Mouse (Mus musculus): ENCODE measurements at regions not wholly inside any gene's neighbourhood (a gene's known extent, or its start where the extent isn't known, plus 50 kb on each side); places are given as distances from the start of the nearest gene placed in this dataset.

DNA sequence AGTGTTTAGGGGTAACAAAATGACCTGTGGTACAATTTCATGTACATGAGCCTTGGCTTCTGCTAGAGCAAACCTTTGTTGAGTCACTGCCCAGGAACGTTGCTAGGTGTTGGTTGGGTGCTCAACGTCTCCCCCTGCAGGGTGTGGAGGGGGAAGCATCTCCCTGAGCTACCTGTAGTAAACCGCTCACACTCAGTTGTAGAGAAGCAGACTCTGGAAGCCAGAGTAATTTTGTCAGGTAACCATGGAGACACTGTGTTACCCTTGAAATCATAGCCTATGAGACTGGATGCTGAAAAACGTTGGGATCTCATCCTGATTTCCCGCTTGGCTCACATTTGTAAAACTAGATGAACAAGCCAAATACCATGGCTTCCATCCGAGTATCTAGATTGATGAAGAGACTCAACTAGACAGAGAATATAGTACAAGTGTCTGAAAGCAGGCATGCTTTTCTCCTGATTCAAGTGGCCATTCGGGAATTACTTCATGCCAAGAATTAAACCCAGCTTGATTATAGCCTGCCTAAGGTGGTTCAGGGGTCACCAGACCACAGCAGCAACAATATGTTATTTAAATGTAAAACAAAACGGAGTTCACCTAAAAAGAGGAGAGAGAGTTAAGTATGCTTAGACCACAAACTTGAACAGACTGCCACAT lies 63.7 kb upstream of the Ctla4 start:
- ATAC-seq (replicated peaks; ENCODE audit: poor library complexity) = peak; percentile 71

DNA sequence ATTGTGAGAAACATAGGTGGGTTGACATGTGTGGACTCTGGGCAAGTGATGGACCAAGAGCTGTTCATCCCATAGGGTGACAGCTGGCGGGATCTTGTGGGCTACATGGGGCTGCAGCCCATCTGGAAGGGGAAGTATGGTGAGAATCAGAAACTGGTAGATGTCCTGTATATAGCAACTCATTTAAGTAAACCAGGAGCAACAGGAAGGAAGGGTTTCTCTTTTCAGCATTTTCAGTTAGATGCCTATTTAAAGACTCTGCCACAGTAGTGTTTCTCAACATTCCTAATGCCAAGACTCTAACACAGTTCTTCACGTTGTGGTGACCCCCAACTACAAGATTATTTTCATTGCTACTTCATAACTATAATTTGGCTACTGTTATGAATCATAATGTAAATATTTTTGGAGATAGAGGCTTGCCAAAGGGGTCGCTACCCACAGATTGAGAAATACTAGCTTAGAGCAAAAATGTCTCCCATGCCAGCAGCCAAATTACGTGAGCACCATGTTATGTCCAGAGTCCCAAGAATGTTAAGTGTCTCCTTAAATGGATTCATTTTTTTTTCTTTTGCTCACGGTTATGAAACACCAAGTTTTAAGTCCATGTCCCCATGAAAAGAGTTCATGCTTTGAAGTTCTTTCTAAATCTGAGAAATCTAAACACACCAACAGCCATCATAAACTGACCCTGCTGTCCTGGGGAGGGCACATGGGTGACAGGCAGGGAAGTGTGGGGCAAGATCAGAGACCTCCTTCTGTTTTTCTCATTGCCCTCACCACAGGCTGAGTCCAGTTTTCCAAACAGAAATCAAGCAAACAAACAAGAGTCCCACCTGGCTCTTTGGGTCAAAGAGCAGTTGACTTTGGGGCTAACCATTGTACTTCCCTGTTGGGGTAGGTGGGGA lies 62.3 kb upstream of the Ctla4 start:
- peak; percentile 85 for ATAC-seq (replicated peaks; ENCODE audit: poor library complexity)

DNA sequence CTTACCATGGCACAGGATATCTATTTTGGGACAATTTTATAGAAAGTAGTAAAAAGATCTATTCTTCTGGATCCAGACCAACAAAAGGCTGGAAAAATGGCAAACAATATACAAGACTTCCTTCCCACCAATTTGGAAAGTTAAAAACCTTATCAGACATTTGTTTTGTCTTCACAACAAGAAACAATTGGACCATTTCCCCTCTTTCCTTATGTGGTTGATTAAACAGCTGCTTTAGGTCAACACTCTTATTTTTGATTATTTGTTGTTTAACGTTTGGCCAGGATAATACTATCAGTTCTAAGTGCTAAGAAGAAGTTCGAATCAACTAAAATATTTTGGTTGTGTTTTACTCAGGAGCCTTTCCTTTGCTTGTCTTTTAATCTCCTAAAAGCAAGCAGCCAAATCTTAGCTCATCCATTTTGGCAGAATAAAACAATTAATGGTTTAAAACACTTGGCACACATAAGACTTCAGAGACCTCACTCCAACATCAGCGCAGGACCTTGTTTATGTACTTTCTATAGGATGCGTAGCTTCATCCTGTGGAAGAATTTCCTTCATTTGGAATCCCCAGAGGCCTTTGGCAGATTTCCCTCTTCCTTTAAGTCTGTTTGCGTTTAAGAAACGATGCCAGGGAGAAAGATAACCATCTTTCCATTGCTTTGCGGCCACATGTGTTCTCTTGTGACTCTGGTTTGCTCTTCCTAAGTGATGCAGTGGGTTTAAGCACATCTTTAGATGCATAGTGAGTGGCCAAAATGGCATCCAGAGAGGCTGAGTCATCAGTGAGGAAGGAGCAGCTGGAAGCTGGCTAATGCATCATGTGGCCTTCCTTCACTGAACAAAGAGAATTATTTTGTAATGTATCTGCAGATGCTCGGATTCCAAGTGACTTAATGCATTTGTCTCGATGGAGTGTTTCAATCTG lies 61.3 kb upstream of the Ctla4 start:
- ATAC-seq (replicated peaks; ENCODE audit: poor library complexity) = no peak

DNA sequence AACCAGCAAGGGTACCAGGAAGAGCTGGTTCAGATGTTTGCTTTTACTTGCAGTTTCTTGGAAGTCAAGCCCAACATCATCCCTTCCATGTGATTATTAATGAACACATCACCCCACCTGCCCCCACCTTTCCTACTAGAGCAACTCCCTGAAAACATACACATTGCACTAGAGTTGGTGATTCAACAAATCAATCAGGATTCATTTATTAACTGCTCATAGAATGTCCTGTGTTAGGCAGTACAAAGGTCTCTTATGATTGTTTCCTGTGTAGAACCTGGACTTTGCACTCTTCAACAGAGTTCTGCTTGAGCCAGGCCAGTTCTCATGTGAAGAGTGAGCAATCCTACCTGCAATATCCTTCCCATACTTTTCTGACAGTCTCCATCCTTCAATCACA lies 59.8 kb upstream of the Ctla4 start:
- no peak for ATAC-seq (replicated peaks; ENCODE audit: poor library complexity)

DNA sequence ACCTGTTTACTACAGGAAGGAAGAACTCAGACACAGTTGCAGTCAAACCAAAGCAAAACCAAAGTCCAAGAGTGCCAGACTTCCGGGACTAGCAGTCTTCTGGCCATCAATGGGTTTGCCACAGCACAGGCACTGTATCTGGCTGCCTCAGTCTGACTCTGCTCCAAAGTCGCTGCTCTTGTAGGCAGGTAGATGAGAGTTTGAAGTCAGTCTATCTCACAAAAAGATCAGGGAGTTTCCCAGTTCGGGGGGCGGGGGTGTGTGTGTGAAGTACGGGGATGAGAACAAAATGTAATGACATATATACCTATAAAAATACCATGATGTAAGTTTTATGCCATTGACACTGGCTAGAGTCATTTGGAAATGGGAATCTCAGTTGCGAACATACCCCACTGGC lies 58.6 kb upstream of the Ctla4 start:
- ATAC-seq (replicated peaks; ENCODE audit: poor library complexity) = no peak

DNA sequence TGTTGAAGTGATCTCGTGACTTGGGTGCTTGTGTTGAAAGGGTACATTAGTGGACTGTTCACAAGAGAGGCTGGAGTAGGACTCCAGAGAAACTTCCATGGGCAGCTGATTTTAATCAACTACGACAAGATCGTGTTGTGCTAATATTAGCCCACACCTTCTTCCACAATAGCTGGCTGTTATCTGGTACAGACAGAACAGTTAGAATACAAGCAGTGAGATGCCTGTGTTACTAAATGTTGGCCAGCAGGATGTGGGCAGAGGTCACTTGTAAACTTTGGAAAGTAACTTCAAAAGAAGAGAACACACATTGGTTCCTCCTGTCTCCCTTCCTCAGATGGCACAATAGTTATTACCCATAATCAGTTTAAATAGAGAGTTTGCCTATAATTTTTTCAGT lies 57.0 kb upstream of the Ctla4 start:
- peak; percentile 54 for ATAC-seq (replicated peaks; ENCODE audit: poor library complexity)

DNA sequence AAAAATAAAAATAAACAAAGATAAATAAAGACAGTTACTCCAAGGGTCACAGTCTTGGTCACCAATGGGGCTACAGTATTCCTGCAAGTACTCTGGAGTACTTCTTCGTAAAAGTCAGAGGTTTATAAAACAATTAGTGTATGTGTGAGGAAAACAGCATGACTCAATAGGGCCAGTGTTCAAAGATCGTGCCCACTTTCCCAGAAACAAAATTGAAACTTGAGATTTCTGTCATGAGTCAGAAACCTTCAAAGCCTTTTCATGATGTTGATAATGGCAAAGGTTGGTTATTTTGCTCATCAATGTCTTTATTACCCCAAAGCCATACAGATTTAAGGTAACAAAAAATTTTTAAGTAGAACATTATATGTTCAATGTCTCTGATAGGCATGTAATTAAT lies 53.1 kb upstream of the Ctla4 start:
- ATAC-seq (replicated peaks; ENCODE audit: poor library complexity) = no peak

All from megakaryocyte progenitor cell, adult 5-6 weeks (primary cell).